Mouse (Mus musculus) lung, postnatal 25 days (tissue): ENCODE data around the gene Nrip1.

Experiments
- DNase-seq: peaks from one replicate; pipeline ENCODE4 v3.0.0; 2022; ENCODE audit warnings: low spot score

Gene Nrip1

GRCm38 (mm10) chr16:76316940-76317822, 56.4 kb downstream of the Nrip1 start:
- no peak for DNase-seq

- no peak for DNase-seq
Observed at GRCm38 (mm10) chr16:76315642-76316041, 58.0 kb downstream of the Nrip1 start.

- DNase-seq: no peak
Observed at GRCm38 (mm10) chr16:76314013-76314950, 59.3 kb downstream of the Nrip1 start.

- DNase-seq: no peak
Observed at GRCm38 (mm10) chr16:76312887-76313420, 60.7 kb downstream of the Nrip1 start.

GRCm38 (mm10) chr16:76310791-76311190, 62.8 kb downstream of the Nrip1 start:
- DNase-seq: no peak

- no peak for DNase-seq
Observed at GRCm38 (mm10) chr16:76310286-76310685, 63.3 kb downstream of the Nrip1 start.

- no peak for DNase-seq
Observed at GRCm38 (mm10) chr16:76309280-76309679, 64.3 kb downstream of the Nrip1 start.

- no peak for DNase-seq
Observed at GRCm38 (mm10) chr16:76307039-76307438, 66.6 kb downstream of the Nrip1 start.

- no peak for DNase-seq
Observed at GRCm38 (mm10) chr16:76306446-76306845, 67.2 kb downstream of the Nrip1 start.

GRCm38 (mm10) chr16:76303436-76303835, 70.2 kb downstream of the Nrip1 start:
- DNase-seq: no peak

GRCm38 (mm10) chr16:76301728-76302050, 71.9 kb downstream of the Nrip1 start:
- DNase-seq: no peak

GRCm38 (mm10) chr16:76301037-76301727, 72.4 kb downstream of the Nrip1 start:
- no peak for DNase-seq

GRCm38 (mm10) chr16:76300452-76300851, 73.2 kb downstream of the Nrip1 start:
- DNase-seq: no peak

- no peak for DNase-seq
Observed at GRCm38 (mm10) chr16:76299511-76299910, 74.1 kb downstream of the Nrip1 start.

GRCm38 (mm10) chr16:76295322-76295721, 78.3 kb downstream of the Nrip1 start:
- DNase-seq: no peak

GRCm38 (mm10) chr16:76294550-76294949, 79.1 kb downstream of the Nrip1 start:
- no peak for DNase-seq

GRCm38 (mm10) chr16:76293765-76294463, 79.7 kb downstream of the Nrip1 start:
- DNase-seq: no peak

- no peak for DNase-seq
Observed at GRCm38 (mm10) chr16:76293176-76293575, 80.5 kb downstream of the Nrip1 start.

- DNase-seq: no peak
Observed at GRCm38 (mm10) chr16:76292656-76293055, 81.0 kb downstream of the Nrip1 start.

- no peak for DNase-seq
Observed at GRCm38 (mm10) chr16:76291366-76291765, 82.3 kb downstream of the Nrip1 start.

GRCm38 (mm10) chr16:76289495-76289894, 84.1 kb downstream of the Nrip1 start:
- no peak for DNase-seq
